Mouse (Mus musculus) forebrain, embryonic 14.5 days (tissue): ENCODE measurements around the gene Col10a1. TPM values are rescaled to one million over a fixed set of nuclear protein-coding genes. Genes with fewer than 3 reads are reported as not detected.
A peak's percentile ranks its signal among the peaks of the same experiment; 100 is the strongest.
"Not testable (repeated sequence)": the region's sequence is repeated elsewhere in the genome, so short reads cannot be mapped to it uniquely, and the experiment has no call there.

Experiments used
- ATAC-seq: fragments of 200-750 bp; cut with Nextera tagmentation; 2 replicates; pipeline ENCODE4 v1.8.0; 2017; ENCODE audit warnings: mild to moderate bottlenecking, moderate library complexity
- DNase-seq: peaks from one replicate; pipeline ENCODE4 v3.0.0-alpha.2; 2015; ENCODE audit warnings: low spot score
- H3K27ac ChIP-seq: fragments of 300-500 bp; sonication (generic); 2 replicates; pipeline ENCODE4 v1.5.1; 2014; ENCODE audit warnings: low read depth, mild to moderate bottlenecking, control low read depth, low read length, moderate library complexity
- H3K27me3 ChIP-seq: fragments of 300-500 bp; sonication (generic); replicated peaks from 2 replicates; pipeline ENCODE4 v1.6.1; 2014; ENCODE audit warnings: low read length, control low read depth, mixed read lengths; ENCODE audit not compliant: control insufficient read depth, insufficient read depth
- H3K36me3 ChIP-seq: fragments of 300-500 bp; sonication (generic); 2 replicates; pipeline ENCODE4 v1.6.1; 2014; ENCODE audit warnings: low read length, control low read depth; ENCODE audit not compliant: control insufficient read depth, insufficient read depth
- H3K4me1 ChIP-seq: fragments of 300-500 bp; sonication (generic); 2 replicates; pipeline ENCODE4 v1.6.1; 2014; ENCODE audit warnings: antibody characterized with exemption, low read length, control low read depth; ENCODE audit not compliant: control insufficient read depth, insufficient read depth
- H3K4me2 ChIP-seq: fragments of 300-500 bp; sonication (generic); 2 replicates; pipeline ENCODE4 v1.6.1; 2014; ENCODE audit warnings: mild to moderate bottlenecking, control low read depth, low read length
- H3K4me3 ChIP-seq: fragments of 300-500 bp; sonication (generic); 2 replicates; pipeline ENCODE4 v1.5.1; 2014; ENCODE audit warnings: low read depth, low read length, control low read depth
- H3K9ac ChIP-seq: fragments of 300-500 bp; sonication (generic); 2 replicates; pipeline ENCODE4 v1.6.1; 2014; ENCODE audit warnings: mild to moderate bottlenecking, low read length, control low read depth, moderate library complexity
- H3K9me3 ChIP-seq: fragments of 300-500 bp; sonication (generic); replicated peaks from 2 replicates; pipeline ENCODE4 v1.6.1; 2016; ENCODE audit warnings: low read length, control low read depth, mixed read lengths; ENCODE audit not compliant: control insufficient read depth
- WGBS: fragments of 180-500 bp; shearing (Covaris S2); extraction: QIAGEN DNeasy Blood & Tissue Kit; methylation state at CpG from one replicate; pipeline ENCODE4 v1.1.7; 2014; 5-methylcytosine and 5-hydroxymethylcytosine counted together
- polyA plus RNA-seq: library from polyadenylated mRNA; unstranded; fragments of >200 nt; fragmentation: Nextera tagmentation; extraction: Ambion mirVana; gene quantifications from 2 replicates; pipeline ENCODE4 v1.2.1, GENCODE M21; 2014

The Col10a1 gene
- polyA plus RNA-seq, 1 experiment from 2014 or later: not detected

DNA sequence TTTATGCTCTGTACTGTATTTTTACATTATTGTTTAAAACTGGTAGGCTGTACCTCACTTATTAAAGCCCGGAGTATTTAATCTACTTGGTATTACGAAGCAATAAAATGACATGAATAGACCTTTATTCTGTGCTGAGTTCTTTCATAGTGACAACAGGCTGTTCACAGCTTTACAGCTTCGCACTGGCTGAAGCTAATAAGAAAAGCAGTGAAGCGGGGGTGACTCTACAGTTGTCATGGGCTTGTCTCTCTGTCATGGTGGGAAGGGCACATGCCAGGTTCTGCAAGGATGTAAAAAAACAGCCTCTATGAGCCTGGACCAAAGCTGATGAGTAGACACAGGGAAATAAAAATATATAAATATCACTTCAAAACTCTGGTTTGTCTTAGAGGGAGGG lies 7.2 kb downstream of the Col10a1 start:
- H3K9me3 ChIP-seq: no peaks in the 10 kb centered on the region
- no peak overlapping the region for H3K9ac ChIP-seq
- H3K4me3 ChIP-seq: no peak overlapping the region
- no peaks in the 10 kb centered on the region for H3K27me3 ChIP-seq
- ATAC-seq (0 out of 2 replicates have a peak, but pooled peaks have one; percentile 50), DNase-seq (peak; percentile 14)
- H3K4me1 ChIP-seq: no peaks in the 10 kb centered on the region
- no peaks in the 10 kb centered on the region for H3K36me3 ChIP-seq
- no peak overlapping the region for H3K27ac ChIP-seq
- 19% methylated on average over 4 of the region's 4 CpGs for WGBS
- H3K4me2 ChIP-seq: no peak overlapping the region

- H3K36me3 ChIP-seq: no peaks in the 10 kb centered on the region
These were observed 9.5 kb downstream of the Col10a1 start for GRCm38 (mm10) chr10:34399267-34399666.

GRCm38 (mm10) chr10:34418204-34418756 lies 28.5 kb downstream of the Col10a1 start, which contains the start of gene Nt5dc1:
Gene Nt5dc1, minus strand, starts transcription at chr10:34418552.
- Histone ChIP-seq H3K9me3 (no peaks in the 10 kb centered on the region), H3K4me1 (peaks cover 2% of the 10 kb centered on the region; the same call in 1 of the 2 replicates), H3K4me3 (peak within 1 kb of the TSS; percentile 41), H3K9ac (peak within 1 kb of the TSS; percentile 55), H3K36me3 (no peaks in the 10 kb centered on the region), H3K27ac (no peak within 1 kb of the TSS; the same call in 1 of the 2 replicates), H3K27me3 (no peaks in the 10 kb centered on the region), H3K4me2 (peak within 1 kb of the TSS; percentile 50)
- DNase-seq: peak; percentile 92
- peak; percentile 99 for ATAC-seq
- WGBS: under 1% methylated on average over 48 of the region's 49 CpGs

More at GRCm38 (mm10) chr10:34399267-34399666, 9.5 kb downstream of the Col10a1 start:
- Histone ChIP-seq H3K4me2 (no peak overlapping the region), H3K9me3 (no peaks in the 10 kb centered on the region), H3K4me3 (no peak overlapping the region), H3K4me1 (no peaks in the 10 kb centered on the region), H3K9ac (no peak overlapping the region), H3K27me3 (no peaks in the 10 kb centered on the region), H3K27ac (no peak overlapping the region)
- DNase-seq: no peak
- ATAC-seq: no peak

GRCm38 (mm10) chr10:34418794-34419193 lies 29.0 kb downstream of the Col10a1 start:
- not testable (repeated sequence) for H3K4me1 ChIP-seq, H3K9me3 ChIP-seq, H3K27ac ChIP-seq, ATAC-seq, H3K36me3 ChIP-seq, DNase-seq, H3K27me3 ChIP-seq
- H3K9ac ChIP-seq: peak overlapping the region; percentile 55
- 77% methylated on average over 4 of the region's 4 CpGs for WGBS
- H3K4me3 ChIP-seq: peak overlapping the region; percentile 41
- peak overlapping the region; percentile 50 for H3K4me2 ChIP-seq

- Histone ChIP-seq H3K4me2 (no peak overlapping the region), H3K27me3 (no peaks in the 10 kb centered on the region), H3K9ac (no peak overlapping the region), H3K9me3 (no peaks in the 10 kb centered on the region), H3K36me3 (no peaks in the 10 kb centered on the region), H3K27ac (no peak overlapping the region), H3K4me3 (no peak overlapping the region), H3K4me1 (no peaks in the 10 kb centered on the region)
- peak; percentile 62 for DNase-seq
- ATAC-seq: no peak
These were observed 42.0 kb downstream of the Col10a1 start for GRCm38 (mm10) chr10:34431783-34432182.

GRCm38 (mm10) chr10:34434191-34434590 lies 44.4 kb downstream of the Col10a1 start:
- H3K9ac ChIP-seq, H3K9me3 ChIP-seq, H3K36me3 ChIP-seq, H3K27ac ChIP-seq, DNase-seq, H3K4me1 ChIP-seq, H3K27me3 ChIP-seq, H3K4me2 ChIP-seq, H3K4me3 ChIP-seq, ATAC-seq: not testable (repeated sequence)
- 94% methylated on average over 6 of the region's 14 CpGs for WGBS

Other genes starting within 250 kb of the Col10a1 start
- gene Dse, start 182.3 kb upstream of the Col10a1 start, polyA plus RNA-seq: 6.2 and 7.6 TPM in 2 replicates
- gene Tspyl1, start 107.8 kb upstream of the Col10a1 start, polyA plus RNA-seq: 70.6 and 75.6 TPM in 2 replicates
- 88.2 and 103 TPM in 2 replicates for gene Tspyl4, start 92.5 kb upstream of the Col10a1 start, polyA plus RNA-seq
- gene Nt5dc1, start 28.6 kb downstream of the Col10a1 start, polyA plus RNA-seq: 2.0 and 3.6 TPM in 2 replicates
- 0.60 and 1.3 TPM in 2 replicates for gene Frk, start 93.4 kb downstream of the Col10a1 start, polyA plus RNA-seq